Mouse (Mus musculus): ENCODE measurements around the gene Socs4.

Socs4 gene

GRCm38 (mm10) chr14:47276637-47277393 lies at the start of gene Socs4, which contains the start of gene Wdhd1:
Socs4 (plus strand) TSS chr14:47276931.
Wdhd1 (minus strand) TSS chr14:47276857.
- peak; percentile 79 for DNase-seq (ENCODE audit: low spot score)

- DNase-seq (ENCODE audit: low spot score), result no peak
These were observed 46.8 kb upstream of the Socs4 start for GRCm38 (mm10) chr14:47229796-47230376.

- no peak for DNase-seq (ENCODE audit: low spot score)
These were observed 43.1 kb upstream of the Socs4 start for GRCm38 (mm10) chr14:47233602-47234001.

GRCm38 (mm10) chr14:47234032-47234431 lies 42.7 kb upstream of the Socs4 start:
- no peak for DNase-seq (ENCODE audit: low spot score)

- no peak for DNase-seq (ENCODE audit: low spot score)
These were observed 42.0 kb upstream of the Socs4 start for GRCm38 (mm10) chr14:47234526-47235250.

GRCm38 (mm10) chr14:47236491-47236890 lies 40.2 kb upstream of the Socs4 start:
- DNase-seq (ENCODE audit: low spot score), result no peak

GRCm38 (mm10) chr14:47237286-47237685 lies 39.4 kb upstream of the Socs4 start:
- DNase-seq (ENCODE audit: low spot score), result no peak

- DNase-seq (ENCODE audit: low spot score), result no peak
These were observed 36.1 kb upstream of the Socs4 start for GRCm38 (mm10) chr14:47240600-47240999.

GRCm38 (mm10) chr14:47241046-47241445 lies 35.7 kb upstream of the Socs4 start:
- DNase-seq (ENCODE audit: low spot score), result no peak

- DNase-seq (ENCODE audit: low spot score), result no peak
These were observed 34.0 kb upstream of the Socs4 start for GRCm38 (mm10) chr14:47242753-47243152.

- no peak for DNase-seq (ENCODE audit: low spot score)
These were observed 26.9 kb upstream of the Socs4 start for GRCm38 (mm10) chr14:47249839-47250238.

GRCm38 (mm10) chr14:47264866-47265265 lies 11.9 kb upstream of the Socs4 start:
- DNase-seq (ENCODE audit: low spot score), result no peak

- DNase-seq (ENCODE audit: low spot score), result no peak
These were observed 10.9 kb upstream of the Socs4 start for GRCm38 (mm10) chr14:47265829-47266228.

GRCm38 (mm10) chr14:47269056-47269455 lies 7.7 kb upstream of the Socs4 start:
- DNase-seq (ENCODE audit: low spot score), result no peak

GRCm38 (mm10) chr14:47269706-47270105 lies 7.0 kb upstream of the Socs4 start:
- no peak for DNase-seq (ENCODE audit: low spot score)

GRCm38 (mm10) chr14:47273751-47274150 lies 3.0 kb upstream of the Socs4 start:
- no peak for DNase-seq (ENCODE audit: low spot score)

- DNase-seq (ENCODE audit: low spot score), result no peak
These were observed 1.3 kb upstream of the Socs4 start for GRCm38 (mm10) chr14:47275417-47275816.

GRCm38 (mm10) chr14:47276036-47276603 lies 611 bp upstream of the Socs4 start:
- no peak for DNase-seq (ENCODE audit: low spot score)

GRCm38 (mm10) chr14:47279058-47279457 lies 2.3 kb downstream of the Socs4 start:
- DNase-seq (ENCODE audit: low spot score), result no peak

GRCm38 (mm10) chr14:47281535-47281934 lies 4.8 kb downstream of the Socs4 start:
- no peak for DNase-seq (ENCODE audit: low spot score)

- DNase-seq (ENCODE audit: low spot score), result no peak
These were observed 6.8 kb downstream of the Socs4 start for GRCm38 (mm10) chr14:47283568-47283967.

GRCm38 (mm10) chr14:47285271-47285670 lies 8.5 kb downstream of the Socs4 start:
- DNase-seq (ENCODE audit: low spot score), result no peak

- no peak for DNase-seq (ENCODE audit: low spot score)
These were observed 9.5 kb downstream of the Socs4 start for GRCm38 (mm10) chr14:47286215-47286614.
